Mouse (Mus musculus) T-helper 17 cell (primary cell): Measurements from ENCODE around the gene Atp6v1g1.

ENCODE experiments used
- in situ Hi-C, 2 experiments: fragments of 300-600 bp; cut with MboI, MseI; formaldehyde crosslinking; loops; 1 replicate in 1 of 2; 2 replicates in 1 of 2; pipeline ENCODE4 v1.15.1; 2025; ENCODE audit warnings: high pct_unique_total_duplicates in 2 of 2

Atp6v1g1 gene

DNA sequence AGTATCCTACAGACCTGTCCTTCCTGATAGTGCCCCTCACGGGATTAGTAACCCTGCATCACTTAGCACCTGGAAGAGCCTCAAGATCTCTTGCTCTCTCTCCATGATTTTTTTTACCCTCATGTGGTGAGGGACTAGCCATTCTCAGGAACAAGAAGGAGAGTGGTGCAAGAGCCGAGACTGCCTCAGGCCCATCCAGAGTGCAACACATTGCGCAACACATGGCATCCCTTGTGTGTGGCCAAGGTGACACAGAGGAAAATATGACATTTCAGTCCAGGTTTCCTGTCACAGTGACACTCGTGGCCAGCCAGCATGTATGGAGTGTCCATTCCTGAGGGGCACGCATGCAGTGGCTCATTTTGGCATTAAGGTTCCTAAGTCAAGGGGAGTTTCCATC is 28.0 kb downstream of the Atp6v1g1 start:
- in situ Hi-C loops = no loop called here

DNA sequence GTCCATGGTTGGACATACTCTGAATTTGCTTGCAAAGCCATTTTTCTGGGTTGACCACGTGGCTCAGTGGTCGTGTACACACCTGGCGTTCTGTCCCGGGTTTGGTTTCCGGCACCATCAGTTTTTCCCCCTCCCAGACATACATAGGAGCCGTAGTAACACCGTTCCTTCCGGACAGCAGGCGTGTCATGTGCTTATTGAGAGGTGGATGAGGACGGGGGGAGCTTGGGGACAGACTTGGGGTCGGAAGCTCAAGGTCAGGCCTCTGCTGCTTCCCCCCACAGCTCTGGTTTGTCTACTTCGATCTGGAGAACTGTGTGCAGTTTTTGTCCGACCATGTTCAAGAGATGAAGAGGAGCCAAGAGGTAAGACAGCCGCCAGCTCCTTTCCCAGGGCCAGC is 35.1 kb downstream of the Atp6v1g1 start:
- in situ Hi-C loops = no loop called here

DNA sequence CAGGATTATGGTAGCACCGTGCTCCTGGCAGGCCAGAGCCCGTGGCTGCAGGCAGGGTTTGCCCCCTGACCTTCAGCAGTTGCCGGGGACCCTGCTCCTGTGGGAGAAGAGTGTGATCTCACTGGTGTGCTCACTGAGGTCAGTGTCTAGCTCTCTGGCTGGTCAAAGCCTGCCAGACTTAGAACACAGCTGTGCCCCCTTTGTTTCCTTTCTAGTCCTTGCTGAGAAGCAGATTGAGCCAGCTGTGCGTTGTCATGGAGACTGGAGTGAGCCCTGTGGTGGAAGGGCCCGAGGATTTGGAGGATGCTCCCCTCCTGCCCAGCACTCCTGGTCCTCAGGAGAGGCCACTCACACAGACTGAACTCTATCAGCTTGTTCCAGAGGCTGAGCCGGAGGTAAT is 35.5 kb downstream of the Atp6v1g1 start:
- in situ Hi-C loops = no loop called here

DNA sequence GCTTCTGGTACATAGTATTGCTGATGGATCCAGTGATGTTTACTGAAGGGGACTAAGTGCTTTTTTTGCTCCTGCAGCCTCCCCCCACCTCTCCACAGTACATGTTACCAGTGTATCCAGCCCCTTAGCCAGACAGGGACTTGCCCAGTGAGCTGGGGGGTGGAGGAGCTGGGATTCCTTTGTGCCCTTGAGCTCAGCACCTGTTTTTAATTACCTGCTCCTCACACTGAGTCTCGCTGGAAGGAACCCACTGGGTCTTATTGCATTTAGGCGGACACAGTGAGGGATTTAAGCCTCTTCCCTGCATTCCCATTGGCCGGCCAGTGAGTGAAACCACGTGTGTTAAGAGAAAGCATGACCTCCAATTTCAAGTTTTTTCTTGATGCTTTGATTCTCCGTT is 38.0 kb downstream of the Atp6v1g1 start:
- in situ Hi-C loops = no loop called here

DNA sequence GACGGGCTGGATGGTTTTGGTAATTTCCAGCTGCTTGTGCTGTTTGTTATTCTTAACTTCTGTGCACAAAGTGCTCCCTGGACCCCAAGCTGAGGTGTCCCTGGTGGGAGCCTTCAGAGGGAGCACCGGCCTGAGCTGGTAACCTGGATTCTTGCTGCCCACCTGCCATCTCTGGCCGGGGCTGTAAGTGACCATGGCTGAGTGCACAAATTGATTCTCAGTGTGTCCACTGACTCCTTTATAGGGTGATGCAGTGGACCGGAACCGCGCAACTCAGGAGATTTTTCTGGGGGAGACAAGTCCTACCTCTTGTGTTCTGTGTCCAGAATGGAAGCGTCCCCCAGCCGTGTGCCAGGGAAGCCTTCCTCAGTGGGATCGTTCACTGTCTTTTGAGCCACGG is 40.6 kb downstream of the Atp6v1g1 start:
- in situ Hi-C loops = no loop called here

DNA sequence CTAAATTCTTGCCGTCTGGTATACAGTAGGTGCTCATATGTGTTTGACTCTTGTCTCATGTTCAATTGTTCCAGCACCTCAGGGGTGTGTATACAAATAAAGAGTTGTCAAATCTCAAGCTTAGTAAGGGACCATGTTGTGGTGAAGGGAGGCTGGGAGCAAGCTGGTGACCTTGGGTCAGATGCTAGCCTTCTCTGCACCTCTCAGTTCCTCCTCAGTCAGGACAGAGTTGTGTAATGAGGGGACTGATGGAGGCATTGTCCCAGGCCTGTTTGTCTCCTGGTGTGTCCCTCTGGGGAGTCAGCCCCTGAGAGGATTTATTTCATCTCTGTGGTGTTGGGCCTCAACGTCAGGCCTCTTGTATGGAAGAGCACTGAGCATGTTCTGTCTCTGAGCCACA is 41.7 kb downstream of the Atp6v1g1 start:
- in situ Hi-C loops = no loop called here

DNA sequence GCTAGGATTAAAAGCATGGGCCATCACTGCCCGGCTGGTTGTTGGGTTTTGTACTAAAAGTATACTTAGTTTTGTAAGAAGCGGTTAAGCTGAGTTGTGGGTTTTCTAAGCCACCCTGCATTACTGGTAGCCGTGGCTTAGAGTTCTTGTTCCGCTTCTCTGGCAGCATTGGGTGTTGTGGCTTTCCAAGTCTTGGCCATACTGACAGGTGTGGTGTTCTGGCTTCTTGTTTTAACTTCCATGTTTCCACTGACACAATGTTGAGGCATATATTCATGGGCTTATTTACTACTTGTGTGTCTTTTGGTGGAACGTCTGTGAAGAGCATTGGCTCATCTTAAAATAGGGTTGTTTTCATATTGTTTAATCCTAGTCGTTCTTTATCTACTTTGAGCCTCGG is 45.4 kb downstream of the Atp6v1g1 start:
- in situ Hi-C loops = no loop called here

DNA sequence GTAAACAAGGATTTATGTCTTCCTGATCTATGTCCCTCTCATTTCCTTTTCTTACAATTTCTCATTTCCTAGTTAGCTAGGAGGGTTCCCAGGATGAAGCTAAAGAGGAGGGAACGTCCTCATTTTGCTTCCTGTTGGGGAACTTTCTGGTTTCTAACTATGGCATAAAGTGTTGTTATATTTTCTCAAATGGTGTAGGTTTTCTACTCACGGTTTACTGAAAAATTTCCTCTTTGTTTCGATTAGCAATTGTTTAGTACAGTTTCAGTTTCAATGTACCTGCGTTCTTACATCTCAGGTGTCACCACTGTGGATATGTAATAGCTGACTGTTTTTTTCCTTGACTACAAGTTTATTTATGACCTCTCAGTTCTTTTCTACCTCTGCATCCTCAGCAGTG is 46.0 kb downstream of the Atp6v1g1 start:
- in situ Hi-C loops = no loop called here

DNA sequence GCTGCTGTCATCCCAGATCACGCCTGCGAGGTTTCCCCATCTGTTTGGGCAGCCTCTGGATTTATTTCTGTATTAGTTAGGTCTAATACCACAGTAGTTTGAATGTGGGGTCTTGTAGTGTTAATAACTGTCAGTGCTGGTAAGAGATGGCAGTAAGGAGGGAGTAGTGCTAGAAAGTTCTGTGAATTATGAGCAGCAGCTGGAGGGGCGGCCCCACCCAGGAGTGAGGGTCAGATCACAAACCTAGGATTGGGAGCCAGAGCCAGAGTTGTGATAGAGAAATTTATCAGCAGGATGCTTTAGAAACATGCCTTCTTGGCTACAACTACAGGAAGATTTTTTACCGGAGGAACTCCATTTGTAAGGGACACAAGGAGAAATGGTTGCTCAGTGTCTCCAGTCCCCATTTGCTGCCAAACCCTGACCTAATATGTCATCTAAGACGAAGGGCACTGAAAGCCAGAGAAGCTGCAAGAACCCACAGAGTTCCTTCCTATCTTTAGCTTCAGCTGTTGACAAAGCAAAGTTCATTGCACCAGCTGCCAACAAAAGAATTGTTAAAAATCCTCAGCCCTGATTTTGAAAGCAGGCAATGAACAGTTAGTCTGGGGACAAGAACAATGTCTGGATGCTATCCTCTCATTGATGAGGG is 50.0 kb downstream of the Atp6v1g1 start:
- in situ Hi-C loops = no loop called here

DNA sequence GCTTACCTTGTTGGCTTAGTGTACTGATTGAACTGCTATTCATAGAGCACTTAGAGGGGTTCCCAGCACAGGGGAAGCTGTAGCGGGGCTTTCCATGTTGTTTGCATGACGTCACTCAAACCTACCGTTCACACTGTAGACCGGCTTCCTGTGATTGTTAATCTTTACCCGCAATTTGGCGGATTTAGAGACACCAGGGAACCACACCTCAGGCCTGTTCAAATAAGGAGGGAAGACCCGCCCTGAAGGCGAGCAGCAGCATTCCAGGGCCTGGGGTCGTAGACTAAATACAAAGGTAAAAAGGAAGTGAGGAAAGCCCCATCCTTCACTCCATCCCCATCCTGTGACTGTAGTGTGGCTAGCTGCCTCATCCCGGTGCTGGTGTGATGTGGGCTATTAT is 50.7 kb downstream of the Atp6v1g1 start:
- in situ Hi-C loops = no loop called here

DNA sequence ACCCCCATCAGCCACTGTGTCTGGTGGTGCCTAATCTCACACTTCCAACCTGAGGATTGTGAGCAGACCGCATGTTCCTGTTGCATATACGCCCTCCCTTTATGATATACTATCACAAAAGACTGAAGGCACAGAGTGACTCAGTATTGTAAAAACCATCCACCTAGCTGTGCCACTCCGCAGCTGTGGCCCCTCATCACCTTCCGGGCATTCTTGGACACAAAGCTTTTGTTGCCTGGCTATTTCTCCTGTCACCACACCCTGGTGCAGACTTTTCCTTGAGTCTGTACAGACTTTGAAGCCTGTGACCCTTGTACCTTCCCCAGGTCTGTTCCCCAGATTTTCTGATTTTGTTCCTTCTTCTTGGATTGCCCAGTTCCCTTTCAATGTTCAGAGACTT is 51.4 kb downstream of the Atp6v1g1 start:
- in situ Hi-C loops = no loop called here
